Mouse (Mus musculus): ENCODE measurements around the gene Mgll. TPM values are rescaled to one million over a fixed set of nuclear protein-coding genes. Genes with fewer than 3 reads are reported as not detected.

Mgll gene
- polyA plus RNA-seq, 1 experiment from 2014 or later, result 75.9 TPM

DNA sequence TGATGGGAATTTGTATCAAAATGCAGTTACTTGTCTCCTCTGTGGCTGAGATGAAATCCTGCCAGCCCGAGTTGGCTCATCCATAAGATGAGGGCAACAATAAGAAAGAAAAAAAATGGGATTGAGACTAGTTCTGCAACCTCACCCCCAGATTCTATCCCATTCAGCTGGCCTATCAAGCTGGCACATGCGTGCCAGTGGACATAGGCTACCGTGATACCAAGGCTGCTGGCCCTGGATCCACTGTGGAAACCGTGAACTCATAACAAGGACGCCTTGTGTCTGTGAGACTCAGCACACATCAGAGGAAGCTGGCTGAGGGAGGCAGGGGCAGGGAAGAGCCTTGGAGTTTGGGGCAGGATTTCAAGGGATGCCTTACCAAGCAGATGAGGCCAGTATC is 46.8 kb downstream of the Mgll start:
- no peak overlapping the region for H3K4me3 ChIP-seq (replicated peaks)
- ATAC-seq, result no peak
- no peak overlapping the region for H3K9ac ChIP-seq
- 88% methylated on average over 5 of the region's 5 CpGs for WGBS
- no peak overlapping the region for H3K27ac ChIP-seq
- H3K9me3 ChIP-seq, result no peaks in the 10 kb centered on the region
- no peaks in the 10 kb centered on the region for H3K36me3 ChIP-seq
- peaks cover 24% of the 10 kb centered on the region for H3K4me1 ChIP-seq (replicated peaks)
- no peaks in the 10 kb centered on the region for H3K27me3 ChIP-seq (replicated peaks)
- H3K4me2 ChIP-seq (replicated peaks), result no peak overlapping the region

DNA sequence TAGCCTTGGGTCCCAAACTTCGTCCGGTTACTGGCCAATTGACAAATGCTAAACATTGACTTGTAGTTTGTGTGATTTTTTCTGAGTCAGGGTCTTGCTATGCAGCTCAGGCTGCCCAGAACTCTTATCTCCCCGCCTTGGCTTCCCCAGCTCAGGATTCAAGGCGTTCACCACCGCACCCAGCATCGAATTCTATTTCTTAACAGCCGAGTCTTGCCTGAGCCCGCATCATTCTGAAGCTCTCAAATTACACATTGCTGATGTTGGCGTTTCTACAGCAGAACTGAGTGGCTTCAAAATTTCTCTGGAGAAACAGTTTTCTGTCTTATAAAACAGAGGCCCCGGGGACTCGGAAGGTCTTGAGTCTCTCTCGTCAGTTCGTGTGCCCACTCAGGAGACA is 47.8 kb downstream of the Mgll start:
- H3K27me3 ChIP-seq (replicated peaks), result no peaks in the 10 kb centered on the region
- WGBS, result 65% methylated on average over 13 of the region's 13 CpGs
- H3K27ac ChIP-seq, result no peak overlapping the region
- H3K4me3 ChIP-seq (replicated peaks), result no peak overlapping the region
- peaks cover 32% of the 10 kb centered on the region for H3K4me1 ChIP-seq (replicated peaks)
- H3K9ac ChIP-seq, result no peak overlapping the region
- no peak overlapping the region for H3K4me2 ChIP-seq (replicated peaks)
- H3K36me3 ChIP-seq, result no peaks in the 10 kb centered on the region
- no peaks in the 10 kb centered on the region for H3K9me3 ChIP-seq
- no peak for ATAC-seq

DNA sequence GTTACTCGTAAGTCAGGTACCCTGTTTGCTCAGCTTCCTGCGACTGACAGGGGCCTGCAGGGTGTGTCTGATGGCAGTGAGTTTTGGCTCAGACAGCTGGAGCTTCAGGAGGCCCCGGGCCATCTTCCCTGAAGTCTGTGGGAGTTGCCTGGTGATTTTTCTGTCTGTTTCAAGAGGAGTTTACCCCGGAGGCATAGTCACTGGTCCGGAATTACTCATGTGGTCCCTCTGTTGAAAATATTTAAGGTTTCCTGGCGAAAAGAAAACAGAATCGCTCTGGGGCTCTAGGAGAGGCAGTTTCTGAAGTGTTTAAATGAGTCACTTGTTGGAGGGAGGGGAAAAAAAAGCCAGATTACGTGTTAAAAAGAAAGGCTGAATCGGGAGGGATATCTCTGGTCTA is 49.8 kb downstream of the Mgll start:
- no peak overlapping the region for H3K4me3 ChIP-seq (replicated peaks)
- 46% methylated on average over 9 of the region's 9 CpGs for WGBS
- H3K4me1 ChIP-seq (replicated peaks), result peaks cover 36% of the 10 kb centered on the region
- no peaks in the 10 kb centered on the region for H3K9me3 ChIP-seq
- H3K9ac ChIP-seq, result no peak overlapping the region
- H3K27me3 ChIP-seq (replicated peaks), result no peaks in the 10 kb centered on the region
- H3K36me3 ChIP-seq, result no peaks in the 10 kb centered on the region
- no peak overlapping the region for H3K4me2 ChIP-seq (replicated peaks)
- ATAC-seq, result no peak
- H3K27ac ChIP-seq, result no peak overlapping the region

DNA sequence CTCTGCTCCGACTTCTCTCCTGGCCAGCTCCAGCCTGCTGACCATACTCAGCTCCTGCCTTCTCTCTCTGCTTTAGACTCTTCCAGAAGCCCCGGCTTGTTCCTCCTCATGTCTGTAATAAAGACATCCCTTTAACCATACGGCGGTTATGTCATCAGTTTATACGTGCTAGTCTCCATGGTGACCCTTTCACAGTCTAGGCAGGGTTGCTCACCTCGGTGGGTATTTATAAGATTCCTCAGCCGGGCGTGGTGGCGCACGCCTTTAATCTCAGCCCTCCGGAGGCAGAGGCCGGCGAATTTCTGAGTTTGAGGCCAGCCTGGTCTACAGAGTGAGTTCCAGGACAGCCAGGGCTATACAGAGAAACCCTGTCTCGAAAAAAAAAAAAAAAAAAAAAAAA is 51.1 kb downstream of the Mgll start:
- no peaks in the 10 kb centered on the region for H3K9me3 ChIP-seq
- no peaks in the 10 kb centered on the region for H3K27me3 ChIP-seq (replicated peaks)
- H3K4me3 ChIP-seq (replicated peaks), result no peak overlapping the region
- 0 out of 2 replicates have a peak, but pooled peaks have one; percentile 37 for ATAC-seq
- H3K27ac ChIP-seq, result no peak overlapping the region
- H3K4me1 ChIP-seq (replicated peaks), result peaks cover 36% of the 10 kb centered on the region
- WGBS, result 47% methylated on average over 14 of the region's 14 CpGs
- H3K36me3 ChIP-seq, result no peaks in the 10 kb centered on the region
- no peak overlapping the region for H3K4me2 ChIP-seq (replicated peaks)
- no peak overlapping the region for H3K9ac ChIP-seq

DNA sequence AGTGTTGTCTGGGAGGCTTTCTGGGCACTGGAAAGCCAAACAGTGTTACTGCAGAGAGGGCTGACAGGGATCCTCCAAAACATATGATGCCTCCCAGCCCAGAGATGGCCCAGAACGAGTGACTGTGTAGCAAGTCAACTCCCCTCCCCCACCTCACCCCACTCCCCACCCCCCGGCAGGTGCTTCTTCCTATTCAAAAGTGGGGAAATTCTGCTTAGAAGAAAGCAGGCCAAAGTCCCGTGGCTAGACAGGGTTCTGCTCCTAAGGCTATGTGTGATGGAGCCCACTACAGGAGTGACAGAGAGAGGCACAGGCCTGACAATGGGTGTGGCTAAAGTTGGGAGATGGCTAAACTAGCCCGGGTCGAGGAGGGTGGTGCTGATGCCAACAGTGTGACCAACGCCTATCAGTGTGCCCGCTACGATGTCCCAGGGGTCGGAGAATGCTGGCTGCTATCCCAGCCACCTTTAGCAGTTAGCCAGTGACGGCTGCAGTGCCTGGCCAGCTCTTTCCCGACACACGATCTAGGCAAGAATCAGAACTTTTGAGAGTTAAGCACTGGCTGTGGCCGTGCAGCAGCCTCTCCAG is 52.2 kb downstream of the Mgll start:
- no peak overlapping the region for H3K27ac ChIP-seq
- WGBS, result 69% methylated on average over 13 of the region's 13 CpGs

DNA sequence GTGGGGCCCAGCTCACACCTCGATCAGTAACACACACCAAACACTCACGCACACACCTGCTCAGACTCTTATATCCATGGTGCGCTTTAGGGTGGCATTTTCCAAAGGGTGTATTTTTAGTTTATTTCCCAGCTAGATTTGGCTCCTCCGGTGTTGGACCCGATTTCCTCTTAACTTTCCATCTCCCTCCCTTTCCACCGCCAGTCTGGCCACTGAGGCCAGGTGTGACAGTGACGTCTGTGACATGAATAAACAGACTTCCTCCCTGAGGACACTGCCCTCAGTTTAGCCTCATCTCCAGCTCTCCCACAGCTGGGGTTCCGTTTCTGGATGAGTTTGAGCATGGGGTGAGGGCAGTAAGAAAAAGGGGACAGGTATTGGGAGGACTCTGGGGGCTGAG is 52.8 kb downstream of the Mgll start:
- no peak overlapping the region for H3K27ac ChIP-seq
- peaks cover 36% of the 10 kb centered on the region for H3K4me1 ChIP-seq (replicated peaks)
- no peak for ATAC-seq
- no peak overlapping the region for H3K4me3 ChIP-seq (replicated peaks)
- H3K36me3 ChIP-seq, result no peaks in the 10 kb centered on the region
- H3K9ac ChIP-seq, result peak overlapping the region; percentile 23; the same call in 1 of the 2 replicates
- no peak overlapping the region for H3K4me2 ChIP-seq (replicated peaks)
- H3K27me3 ChIP-seq (replicated peaks), result no peaks in the 10 kb centered on the region
- no peaks in the 10 kb centered on the region for H3K9me3 ChIP-seq
- 73% methylated on average over 8 of the region's 8 CpGs for WGBS

More for the DNA sequence above, 52.2 kb downstream of the Mgll start:
- Histone ChIP-seq H3K4me2 (replicated peaks) (no peak overlapping the region), H3K4me1 (replicated peaks) (peaks cover 36% of the 10 kb centered on the region), H3K9ac (no peak overlapping the region), H3K36me3 (no peaks in the 10 kb centered on the region), H3K4me3 (replicated peaks) (no peak overlapping the region), H3K9me3 (no peaks in the 10 kb centered on the region), H3K27me3 (replicated peaks) (no peaks in the 10 kb centered on the region)
- ATAC-seq, result no peak

DNA sequence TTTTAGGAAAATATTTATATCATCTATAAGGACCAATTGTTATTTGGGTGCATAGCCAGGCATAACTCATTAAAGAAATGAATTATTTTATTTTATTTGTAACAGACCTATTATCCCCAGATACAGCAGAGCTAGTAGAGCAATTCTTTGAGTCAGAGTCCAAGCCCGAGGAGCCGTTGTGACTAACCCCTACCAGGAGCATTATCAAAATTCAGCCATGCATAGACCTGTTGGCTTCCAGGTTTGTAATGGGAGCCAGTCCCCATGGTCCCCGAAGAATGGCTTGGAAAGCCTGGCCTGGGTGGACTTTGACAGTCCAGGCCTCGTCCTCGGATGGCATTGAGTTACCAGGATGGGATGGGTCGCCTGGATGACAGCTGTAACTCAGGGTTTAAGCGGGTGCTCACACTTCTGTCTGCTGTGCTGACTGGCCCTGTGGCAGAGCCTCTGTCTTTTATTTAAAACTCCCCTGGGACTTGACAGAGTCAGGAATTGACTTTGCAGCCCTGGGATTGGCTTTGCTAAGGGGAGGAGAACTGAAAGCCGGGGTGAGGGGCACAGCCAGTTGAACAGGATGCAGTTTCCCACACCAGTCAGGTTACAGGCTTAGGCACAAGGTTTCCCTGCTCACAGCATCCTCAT is 54.0 kb downstream of the Mgll start:
- no peak overlapping the region for H3K4me3 ChIP-seq (replicated peaks)
- ATAC-seq, result no peak
- H3K4me1 ChIP-seq (replicated peaks), result peaks cover 34% of the 10 kb centered on the region
- H3K4me2 ChIP-seq (replicated peaks), result no peak overlapping the region
- no peak overlapping the region for H3K9ac ChIP-seq
- no peaks in the 10 kb centered on the region for H3K36me3 ChIP-seq
- 51% methylated on average over 8 of the region's 8 CpGs for WGBS
- H3K27me3 ChIP-seq (replicated peaks), result no peaks in the 10 kb centered on the region
- H3K9me3 ChIP-seq, result no peaks in the 10 kb centered on the region
- H3K27ac ChIP-seq, result no peak overlapping the region

DNA sequence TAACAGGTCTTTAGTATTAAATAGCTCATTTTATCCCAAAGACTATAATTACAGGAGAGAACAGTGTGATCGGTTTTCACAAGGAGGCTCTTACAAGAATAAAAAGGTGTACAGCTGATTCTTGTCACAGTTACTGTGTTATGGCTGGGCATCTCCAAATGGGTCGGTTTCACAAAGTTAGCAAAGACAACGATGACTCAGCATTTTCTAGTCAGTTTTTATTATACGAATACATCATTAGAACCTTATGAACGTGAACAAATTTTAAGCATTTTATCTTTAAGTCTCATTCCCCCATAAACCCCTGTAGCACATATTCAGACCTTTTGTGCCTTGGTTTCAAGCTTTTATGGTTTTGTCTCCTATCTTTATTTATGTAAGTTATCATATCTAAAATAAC is 55.5 kb downstream of the Mgll start:
- H3K4me1 ChIP-seq (replicated peaks), result peaks cover 31% of the 10 kb centered on the region
- no peak for ATAC-seq
- H3K4me2 ChIP-seq (replicated peaks), result no peak overlapping the region
- H3K36me3 ChIP-seq, result no peaks in the 10 kb centered on the region
- 57% methylated on average over 5 of the region's 5 CpGs for WGBS
- H3K27ac ChIP-seq, result no peak overlapping the region
- no peaks in the 10 kb centered on the region for H3K9me3 ChIP-seq
- H3K4me3 ChIP-seq (replicated peaks), result no peak overlapping the region
- H3K9ac ChIP-seq, result no peak overlapping the region
- no peaks in the 10 kb centered on the region for H3K27me3 ChIP-seq (replicated peaks)

DNA sequence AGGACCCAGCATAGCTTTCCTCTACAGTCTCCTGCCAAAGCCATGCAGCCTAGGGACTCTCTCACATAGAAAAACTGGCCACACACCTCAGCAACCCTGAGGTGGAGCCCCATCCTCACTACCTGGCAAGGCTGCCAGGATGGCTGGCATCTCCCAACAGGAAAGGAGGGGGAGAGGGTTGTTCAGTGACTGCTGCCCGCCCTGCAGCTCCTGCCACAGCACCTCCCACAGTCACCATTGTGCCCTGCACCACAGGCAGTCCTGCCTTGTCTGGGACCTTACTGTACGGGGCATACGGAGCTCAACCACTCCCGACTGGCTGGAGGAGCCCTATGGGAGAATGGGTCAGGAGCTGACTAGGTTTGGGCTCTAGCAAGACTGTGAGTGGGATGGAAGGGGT is 57.7 kb downstream of the Mgll start:
- Histone ChIP-seq H3K27ac (no peak overlapping the region), H3K4me1 (replicated peaks) (peaks cover 30% of the 10 kb centered on the region), H3K36me3 (no peaks in the 10 kb centered on the region), H3K9me3 (no peaks in the 10 kb centered on the region), H3K9ac (no peak overlapping the region), H3K4me2 (replicated peaks) (no peak overlapping the region), H3K4me3 (replicated peaks) (no peak overlapping the region), H3K27me3 (replicated peaks) (no peaks in the 10 kb centered on the region)
- WGBS, result 82% methylated on average over 4 of the region's 4 CpGs
- no peak for ATAC-seq

DNA sequence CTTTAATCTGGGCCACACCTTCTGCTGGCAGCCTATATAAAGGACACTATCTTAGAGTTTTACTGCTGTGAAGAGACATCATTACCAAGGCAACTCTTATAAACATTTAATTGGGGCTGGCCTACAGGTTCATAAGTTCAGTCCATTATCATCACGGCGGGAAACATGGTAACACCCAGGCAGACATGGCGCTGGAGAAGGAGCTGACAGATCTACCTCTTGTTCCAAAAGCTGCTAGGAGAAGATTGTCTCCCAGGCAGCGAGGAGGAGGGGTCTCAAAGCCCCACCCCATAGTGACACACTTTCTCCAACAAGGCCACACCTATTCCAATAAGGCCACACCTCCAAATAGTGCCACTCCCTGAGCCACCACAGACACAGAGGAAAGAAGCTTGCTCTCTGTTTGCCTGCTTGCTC is 58.8 kb downstream of the Mgll start:
- H3K36me3 ChIP-seq, result no peaks in the 10 kb centered on the region
- H3K27ac ChIP-seq, result no peak overlapping the region
- H3K9ac ChIP-seq, result no peak overlapping the region
- no peaks in the 10 kb centered on the region for H3K9me3 ChIP-seq
- 41% methylated on average over 4 of the region's 4 CpGs for WGBS
- H3K4me3 ChIP-seq (replicated peaks), result no peak overlapping the region
- H3K4me2 ChIP-seq (replicated peaks), result no peak overlapping the region
- no peaks in the 10 kb centered on the region for H3K27me3 ChIP-seq (replicated peaks)
- peak; percentile 67 for ATAC-seq
- peaks cover 35% of the 10 kb centered on the region for H3K4me1 ChIP-seq (replicated peaks)

DNA sequence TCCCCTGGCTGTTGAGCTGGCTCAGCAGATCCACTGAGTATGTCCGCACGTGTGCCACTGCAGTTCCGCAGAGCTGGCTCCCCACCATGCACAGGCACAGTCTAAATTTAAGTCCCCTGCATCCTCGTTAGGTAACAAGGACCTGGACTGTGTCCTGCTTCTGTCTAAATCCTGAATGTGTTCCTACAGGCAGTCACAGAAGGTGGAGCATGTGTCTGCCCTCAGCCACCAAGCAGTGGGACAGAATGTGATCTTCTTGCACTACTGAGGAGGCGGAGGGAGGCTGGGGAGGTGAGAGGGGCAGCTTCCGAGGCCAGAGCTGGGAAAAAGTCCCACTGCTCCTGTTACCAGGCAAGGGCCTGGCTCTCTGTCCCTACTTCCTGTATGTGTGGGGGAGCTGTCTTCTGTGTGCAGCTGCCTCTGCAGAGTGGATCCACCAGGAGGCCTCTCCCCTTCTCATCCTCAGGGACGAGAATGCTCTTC is 60.5 kb downstream of the Mgll start:
- Histone ChIP-seq H3K9me3 (no peaks in the 10 kb centered on the region), H3K27ac (peak overlapping the region; percentile 72), H3K36me3 (no peaks in the 10 kb centered on the region), H3K9ac (no peak overlapping the region), H3K4me3 (replicated peaks) (no peak overlapping the region), H3K27me3 (replicated peaks) (no peaks in the 10 kb centered on the region), H3K4me1 (replicated peaks) (peaks cover 49% of the 10 kb centered on the region), H3K4me2 (replicated peaks) (no peak overlapping the region)
- ATAC-seq, result peak; percentile 48; the same call in 1 of the 2 replicates
- 45% methylated on average over 7 of the region's 7 CpGs for WGBS

DNA sequence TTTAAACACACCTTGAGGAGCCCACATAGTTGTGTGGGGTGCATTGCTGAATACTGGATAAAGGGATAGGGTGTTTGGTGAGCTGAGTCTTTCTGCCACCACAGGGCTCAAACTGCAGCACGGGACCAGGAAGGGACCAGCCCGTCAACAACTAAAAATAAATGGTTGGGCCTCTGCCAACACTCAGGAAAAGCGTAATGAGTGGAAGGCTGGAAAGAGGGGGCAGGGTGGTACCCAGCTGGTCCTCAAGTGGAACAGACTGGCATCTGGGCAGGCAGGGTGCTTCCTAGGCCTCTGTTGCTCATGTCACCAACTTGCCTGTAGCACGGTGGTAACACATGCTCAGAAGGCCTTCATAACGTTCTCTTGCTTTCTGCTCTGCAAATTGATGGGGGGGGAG is 61.1 kb downstream of the Mgll start:
- Histone ChIP-seq H3K27me3 (replicated peaks) (no peaks in the 10 kb centered on the region), H3K4me1 (replicated peaks) (peaks cover 51% of the 10 kb centered on the region), H3K9ac (no peak overlapping the region), H3K4me2 (replicated peaks) (no peak overlapping the region), H3K9me3 (no peaks in the 10 kb centered on the region), H3K4me3 (replicated peaks) (no peak overlapping the region), H3K36me3 (no peaks in the 10 kb centered on the region), H3K27ac (peak overlapping the region; percentile 72)
- no peak for ATAC-seq
- WGBS, result 45% methylated on average over 5 of the region's 5 CpGs

All from intestine, embryonic 15.5 days (tissue).